Mouse (Mus musculus): ENCODE measurements at regions not wholly inside any gene's neighbourhood (a gene's known extent, or its start where the extent isn't known, plus 50 kb on each side); places are given as distances from the start of the nearest gene placed in this dataset.

GRCm38 (mm10) chr4:25488479-25489069, 207.0 kb upstream of the Ufl1 start:
- ATAC-seq (ENCODE audit: low FRiP score) (no peak), DNase-seq (ENCODE audit: low spot score) (no peak)
- H3K36me3 ChIP-seq (ENCODE audit: control insufficient read depth, insufficient read depth, low read length): no peaks in the 10 kb centered on the region
- no peaks in the 10 kb centered on the region for H3K9me3 ChIP-seq (ENCODE audit: control insufficient read depth, low read length)
- no peak overlapping the region for H3K4me3 ChIP-seq (ENCODE audit: low read depth, low read length)
- 57% methylated on average over 1 of the region's 1 CpGs for WGBS
- H3K9ac ChIP-seq (ENCODE audit: low read depth, low read length): no peak overlapping the region
- no peak overlapping the region for H3K4me2 ChIP-seq (replicated peaks; ENCODE audit: low read depth, low read length)
- no peaks in the 10 kb centered on the region for H3K27me3 ChIP-seq (ENCODE audit: control insufficient read depth, insufficient read depth, low read length)
- H3K27ac ChIP-seq (ENCODE audit: low read depth, low read length): no peak overlapping the region
- no peaks in the 10 kb centered on the region for H3K4me1 ChIP-seq (replicated peaks; ENCODE audit: control insufficient read depth, insufficient read depth, low read length)

DNA sequence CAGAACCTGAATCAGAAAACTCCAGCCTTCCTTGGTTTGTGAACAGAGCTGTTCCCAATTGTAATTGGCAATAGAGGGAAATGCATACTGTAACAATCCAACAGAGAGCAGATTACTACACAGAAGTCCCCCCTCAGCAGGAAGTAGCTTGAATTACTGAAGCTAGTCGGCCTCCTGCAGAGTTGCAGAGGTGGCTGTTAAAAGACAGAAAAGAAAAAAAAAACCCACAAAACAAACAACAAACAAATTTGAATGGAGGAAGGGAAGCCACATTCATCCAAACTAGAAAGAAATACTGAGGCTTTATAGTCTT, 202.0 kb upstream of the Ufl1 start:
- WGBS: 16% methylated on average over 1 of the region's 1 CpGs
- Histone ChIP-seq H3K27me3 (ENCODE audit: control insufficient read depth, insufficient read depth, low read length) (no peaks in the 10 kb centered on the region), H3K4me2 (replicated peaks; ENCODE audit: low read depth, low read length) (no peak overlapping the region), H3K27ac (ENCODE audit: low read depth, low read length) (no peak overlapping the region), H3K9ac (ENCODE audit: low read depth, low read length) (no peak overlapping the region), H3K36me3 (ENCODE audit: control insufficient read depth, insufficient read depth, low read length) (no peaks in the 10 kb centered on the region), H3K4me3 (ENCODE audit: low read depth, low read length) (no peak overlapping the region), H3K9me3 (ENCODE audit: control insufficient read depth, low read length) (no peaks in the 10 kb centered on the region), H3K4me1 (replicated peaks; ENCODE audit: control insufficient read depth, insufficient read depth, low read length) (no peaks in the 10 kb centered on the region)
- DNase-seq (ENCODE audit: low spot score) (no peak), ATAC-seq (ENCODE audit: low FRiP score) (no peak)

GRCm38 (mm10) chr4:25482933-25483620, 201.5 kb upstream of the Ufl1 start:
- H3K4me2 ChIP-seq (replicated peaks; ENCODE audit: low read depth, low read length): no peak overlapping the region
- no peak overlapping the region for H3K9ac ChIP-seq (ENCODE audit: low read depth, low read length)
- no peaks in the 10 kb centered on the region for H3K27me3 ChIP-seq (ENCODE audit: control insufficient read depth, insufficient read depth, low read length)
- DNase-seq (ENCODE audit: low spot score) (no peak), ATAC-seq (ENCODE audit: low FRiP score) (no peak)
- H3K36me3 ChIP-seq (ENCODE audit: control insufficient read depth, insufficient read depth, low read length): no peaks in the 10 kb centered on the region
- H3K4me1 ChIP-seq (replicated peaks; ENCODE audit: control insufficient read depth, insufficient read depth, low read length): no peaks in the 10 kb centered on the region
- H3K4me3 ChIP-seq (ENCODE audit: low read depth, low read length): no peak overlapping the region
- 46% methylated on average over 6 of the region's 6 CpGs for WGBS
- H3K9me3 ChIP-seq (ENCODE audit: control insufficient read depth, low read length): no peaks in the 10 kb centered on the region
- no peak overlapping the region for H3K27ac ChIP-seq (ENCODE audit: low read depth, low read length)

DNA sequence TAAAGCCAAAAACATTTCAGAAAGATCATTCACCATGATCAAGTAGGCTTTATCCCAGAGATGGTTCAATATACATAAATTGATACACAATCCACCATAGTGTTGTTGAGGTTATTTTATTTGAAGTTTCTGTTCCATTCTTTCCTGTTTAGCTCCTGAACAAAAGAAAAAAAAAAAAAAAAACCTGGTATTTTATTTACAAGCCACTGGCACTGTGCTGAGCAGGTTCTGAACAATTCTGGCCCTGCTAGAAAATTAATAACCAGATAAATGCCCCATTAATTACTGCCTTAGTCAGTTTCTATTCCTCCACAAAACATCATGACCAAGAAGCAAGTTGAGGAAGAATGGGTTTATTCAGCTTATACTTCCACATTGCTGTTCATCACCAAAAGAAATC, 191.4 kb upstream of the Ufl1 start:
- H3K27me3 ChIP-seq (ENCODE audit: control insufficient read depth, insufficient read depth, low read length): no peaks in the 10 kb centered on the region
- ATAC-seq (ENCODE audit: low FRiP score): no peak
- no peaks in the 10 kb centered on the region for H3K36me3 ChIP-seq (ENCODE audit: control insufficient read depth, insufficient read depth, low read length)
- no peak overlapping the region for H3K27ac ChIP-seq (ENCODE audit: low read depth, low read length)
- no peak overlapping the region for H3K9ac ChIP-seq (ENCODE audit: low read depth, low read length)
- no peak for DNase-seq (ENCODE audit: low spot score)
- no peak overlapping the region for H3K4me2 ChIP-seq (replicated peaks; ENCODE audit: low read depth, low read length)
- H3K4me1 ChIP-seq (replicated peaks; ENCODE audit: control insufficient read depth, insufficient read depth, low read length): no peaks in the 10 kb centered on the region
- H3K4me3 ChIP-seq (ENCODE audit: low read depth, low read length): no peak overlapping the region
- no peaks in the 10 kb centered on the region for H3K9me3 ChIP-seq (ENCODE audit: control insufficient read depth, low read length)

DNA sequence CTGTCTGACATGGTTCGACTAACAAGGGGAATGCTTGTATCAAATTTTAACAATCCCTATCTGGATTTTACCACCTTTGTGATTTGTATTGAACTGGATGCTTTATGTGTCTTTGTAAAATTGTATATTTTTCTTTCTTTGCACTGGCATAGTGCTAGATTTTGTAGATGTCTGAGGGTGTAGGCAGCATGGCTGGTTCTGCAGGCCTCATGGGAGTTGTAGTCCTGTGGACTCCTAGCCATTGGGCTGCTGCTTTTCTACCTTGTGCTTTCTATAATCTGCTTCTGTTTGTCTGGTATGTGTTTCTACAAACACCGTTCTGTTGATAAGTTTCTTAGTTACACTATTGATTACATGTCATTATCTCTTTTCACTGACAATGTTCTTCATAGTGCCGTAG, 184.9 kb upstream of the Ufl1 start:
- Histone ChIP-seq H3K4me2 (replicated peaks; ENCODE audit: low read depth, low read length) (no peak overlapping the region), H3K27me3 (ENCODE audit: control insufficient read depth, insufficient read depth, low read length) (no peaks in the 10 kb centered on the region), H3K36me3 (ENCODE audit: control insufficient read depth, insufficient read depth, low read length) (no peaks in the 10 kb centered on the region), H3K9me3 (ENCODE audit: control insufficient read depth, low read length) (no peaks in the 10 kb centered on the region), H3K4me3 (ENCODE audit: low read depth, low read length) (no peak overlapping the region), H3K4me1 (replicated peaks; ENCODE audit: control insufficient read depth, insufficient read depth, low read length) (no peaks in the 10 kb centered on the region), H3K27ac (ENCODE audit: low read depth, low read length) (no peak overlapping the region), H3K9ac (ENCODE audit: low read depth, low read length) (no peak overlapping the region)
- no peak for DNase-seq (ENCODE audit: low spot score)
- ATAC-seq (ENCODE audit: low FRiP score): no peak
- 90% methylated on average over 3 of the region's 3 CpGs for WGBS

- no peaks in the 10 kb centered on the region for H3K9me3 ChIP-seq (ENCODE audit: control insufficient read depth, low read length)
- WGBS: 58% methylated on average over 1 of the region's 1 CpGs
- no peaks in the 10 kb centered on the region for H3K27me3 ChIP-seq (ENCODE audit: control insufficient read depth, insufficient read depth, low read length)
- no peak overlapping the region for H3K9ac ChIP-seq (ENCODE audit: low read depth, low read length)
- H3K4me3 ChIP-seq (ENCODE audit: low read depth, low read length): no peak overlapping the region
- H3K27ac ChIP-seq (ENCODE audit: low read depth, low read length): no peak overlapping the region
- no peak overlapping the region for H3K4me2 ChIP-seq (replicated peaks; ENCODE audit: low read depth, low read length)
- ATAC-seq (ENCODE audit: low FRiP score) (no peak), DNase-seq (ENCODE audit: low spot score) (no peak)
- H3K4me1 ChIP-seq (replicated peaks; ENCODE audit: control insufficient read depth, insufficient read depth, low read length): no peaks in the 10 kb centered on the region
- H3K36me3 ChIP-seq (ENCODE audit: control insufficient read depth, insufficient read depth, low read length): no peaks in the 10 kb centered on the region
These were observed 183.4 kb upstream of the Ufl1 start for GRCm38 (mm10) chr4:25464792-25465590.

- DNase-seq (ENCODE audit: low spot score) (no peak), ATAC-seq (ENCODE audit: low FRiP score) (no peak)
- no peak overlapping the region for H3K4me3 ChIP-seq (ENCODE audit: low read depth, low read length)
- H3K36me3 ChIP-seq (ENCODE audit: control insufficient read depth, insufficient read depth, low read length): no peaks in the 10 kb centered on the region
- WGBS: 82% methylated on average over 1 of the region's 1 CpGs
- no peaks in the 10 kb centered on the region for H3K4me1 ChIP-seq (replicated peaks; ENCODE audit: control insufficient read depth, insufficient read depth, low read length)
- no peaks in the 10 kb centered on the region for H3K27me3 ChIP-seq (ENCODE audit: control insufficient read depth, insufficient read depth, low read length)
- no peak overlapping the region for H3K27ac ChIP-seq (ENCODE audit: low read depth, low read length)
- no peak overlapping the region for H3K4me2 ChIP-seq (replicated peaks; ENCODE audit: low read depth, low read length)
- no peak overlapping the region for H3K9ac ChIP-seq (ENCODE audit: low read depth, low read length)
- H3K9me3 ChIP-seq (ENCODE audit: control insufficient read depth, low read length): no peaks in the 10 kb centered on the region
These were observed 182.4 kb upstream of the Ufl1 start for GRCm38 (mm10) chr4:25464069-25464468.

- Histone ChIP-seq H3K36me3 (ENCODE audit: control insufficient read depth, insufficient read depth, low read length) (no peaks in the 10 kb centered on the region), H3K4me2 (replicated peaks; ENCODE audit: low read depth, low read length) (no peak overlapping the region), H3K9me3 (ENCODE audit: control insufficient read depth, low read length) (no peaks in the 10 kb centered on the region), H3K4me3 (ENCODE audit: low read depth, low read length) (no peak overlapping the region), H3K27me3 (ENCODE audit: control insufficient read depth, insufficient read depth, low read length) (no peaks in the 10 kb centered on the region), H3K9ac (ENCODE audit: low read depth, low read length) (no peak overlapping the region), H3K4me1 (replicated peaks; ENCODE audit: control insufficient read depth, insufficient read depth, low read length) (no peaks in the 10 kb centered on the region), H3K27ac (ENCODE audit: low read depth, low read length) (no peak overlapping the region)
- 97% methylated on average over 1 of the region's 1 CpGs for whole genome bisulfite sequencing
- DNase-seq (ENCODE audit: low spot score) (no peak), ATAC-seq (ENCODE audit: low FRiP score) (no peak)
These were observed 178.5 kb upstream of the Ufl1 start for GRCm38 (mm10) chr4:25460127-25460526.

DNA sequence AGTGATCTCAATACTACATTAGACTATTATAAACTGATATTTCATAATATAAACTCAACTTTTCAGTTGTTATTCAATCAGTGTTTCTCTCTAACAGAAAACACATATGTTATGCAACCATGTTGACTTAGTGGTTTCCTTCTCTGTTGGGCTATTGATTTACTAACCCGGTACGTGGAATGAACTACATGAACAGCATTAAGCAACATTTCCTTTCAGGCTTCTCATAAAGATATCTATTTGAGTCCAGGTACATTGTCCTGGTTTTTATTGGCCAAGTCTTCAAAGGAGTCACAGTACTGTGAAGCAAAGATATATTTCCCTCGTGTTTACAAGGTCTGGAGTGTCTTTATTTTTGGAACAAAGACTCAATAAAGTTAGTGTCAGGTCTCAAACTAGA, 173.1 kb upstream of the Ufl1 start:
- H3K27ac ChIP-seq (ENCODE audit: low read depth, low read length): no peak overlapping the region
- H3K9me3 ChIP-seq (ENCODE audit: control insufficient read depth, low read length): no peaks in the 10 kb centered on the region
- H3K36me3 ChIP-seq (ENCODE audit: control insufficient read depth, insufficient read depth, low read length): no peaks in the 10 kb centered on the region
- H3K4me1 ChIP-seq (replicated peaks; ENCODE audit: control insufficient read depth, insufficient read depth, low read length): no peaks in the 10 kb centered on the region
- ATAC-seq (ENCODE audit: low FRiP score) (no peak), DNase-seq (ENCODE audit: low spot score) (no peak)
- WGBS: 85% methylated on average over 3 of the region's 3 CpGs
- H3K4me3 ChIP-seq (ENCODE audit: low read depth, low read length): no peak overlapping the region
- H3K27me3 ChIP-seq (ENCODE audit: control insufficient read depth, insufficient read depth, low read length): no peaks in the 10 kb centered on the region
- no peak overlapping the region for H3K4me2 ChIP-seq (replicated peaks; ENCODE audit: low read depth, low read length)
- H3K9ac ChIP-seq (ENCODE audit: low read depth, low read length): no peak overlapping the region

Data from hindbrain, embryonic 11.5 days (tissue).